Mouse (Mus musculus): ENCODE measurements around the gene Scap. TPM values are rescaled to one million over a fixed set of nuclear protein-coding genes. Genes with fewer than 3 reads are reported as not detected.

The Scap gene
- total and polyA plus RNA-seq, 3 experiments: 24.7 to 48.9 (median 40.4) TPM

- TF ChIP-seq MYC (IDR thresholded peaks at IDR 0.05; ENCODE audit: low read depth, low read length): no peak
- no peak for TF ChIP-seq E2F4 (IDR thresholded peaks at IDR 0.05; ENCODE audit: insufficient replicate concordance, low read depth, low read length)
- no peak for TF ChIP-seq SIN3A (IDR thresholded peaks at IDR 0.05; ENCODE audit: low read length)
- TF ChIP-seq HCFC1 (IDR thresholded peaks at IDR 0.05; ENCODE audit: low read depth, low read length): no peak
- TF ChIP-seq MAZ (IDR thresholded peaks at IDR 0.05; ENCODE audit: low read depth, low read length): no peak
- TF ChIP-seq KAT2A (IDR thresholded peaks at IDR 0.05; ENCODE audit: insufficient replicate concordance, low read length): no peak
- TF ChIP-seq ZKSCAN1 (IDR thresholded peaks at IDR 0.05; ENCODE audit: borderline replicate concordance, low read depth, low read length): no peak
- TF ChIP-seq ZC3H11A (IDR thresholded peaks at IDR 0.05; ENCODE audit: low read depth, low read length): no peak
- TF ChIP-seq TBP (conservative IDR thresholded peaks at IDR 0.05; ENCODE audit: low read depth, low read length): no peak
- TF ChIP-seq SMC3 (IDR thresholded peaks at IDR 0.05; ENCODE audit: low read depth, low read length): no peak
- TF ChIP-seq JUND (conservative IDR thresholded peaks at IDR 0.05; ENCODE audit: low read depth, low read length): no peak
- no peak for TF ChIP-seq EP300 (IDR thresholded peaks at IDR 0.05; ENCODE audit: low read length)
- TF ChIP-seq MEF2A (IDR thresholded peaks at IDR 0.05; ENCODE audit: borderline replicate concordance, low read depth, low read length): no peak
- TF ChIP-seq PAX5 (IDR thresholded peaks at IDR 0.05; ENCODE audit: low read length): no peak
- no peak for TF ChIP-seq USF1 (IDR thresholded peaks at IDR 0.05; ENCODE audit: low read depth, low read length)
- TF ChIP-seq ELF1 (IDR thresholded peaks at IDR 0.05; ENCODE audit: low read depth, low read length): no peak
- no peak for TF ChIP-seq UBTF (IDR thresholded peaks at IDR 0.05; ENCODE audit: low read depth, low read length)
- TF ChIP-seq ZMIZ1 (IDR thresholded peaks at IDR 0.05; ENCODE audit: low read depth, low read length): no peak
- TF ChIP-seq NRF1 (IDR thresholded peaks at IDR 0.05; ENCODE audit: low read depth, low read length): no peak
- TF ChIP-seq POLR2A (IDR thresholded peaks at IDR 0.05; ENCODE audit: low read depth, low read length): no peak
- Histone ChIP-seq H3K4me1 (ENCODE audit: control insufficient read depth in 1 of 2, insufficient read depth in 2 of 2) (peaks cover 0 to 11% of the 10 kb centered on the region in 2 experiments; a peak in 2 of 4 replicates), H3K79me2 (replicated peaks; ENCODE audit: control insufficient read depth, extremely low read depth, insufficient read depth, poor library complexity, severe bottlenecking) (no peaks in the 10 kb centered on the region), H3K4me3 (replicated peaks in 1 of 3; ENCODE audit: low read depth in 2 of 3, low read length in 2 of 3, poor library complexity in 1 of 3) (no peak overlapping the region), H3K9ac (ENCODE audit: insufficient read depth, low read depth) (no peak overlapping the region), H3K36me3 (replicated peaks in 1 of 2; ENCODE audit: control insufficient read depth in 1 of 2, insufficient read depth in 1 of 2, low read length in 1 of 2) (peaks cover 75 to 96% of the 10 kb centered on the region in 2 experiments), H3K27ac (ENCODE audit: insufficient read depth, low read depth) (no peak overlapping the region), H3K9me3 (replicated peaks; ENCODE audit: low read length) (no peaks in the 10 kb centered on the region), H3K27me3 (replicated peaks) (no peaks in the 10 kb centered on the region), H3K4me2 (ENCODE audit: insufficient read depth, low read depth, poor library complexity, severe bottlenecking) (no peak overlapping the region)
- in situ Hi-C loops (cut with MboI; ENCODE audit: low pct_ligation_motif_present, low pct_unique_long_range_greater_than_20kb, low sequenced_read_pairs) (no loop called here), dilution Hi-C loops (cut with MboI; ENCODE audit: extremely low pct_ligation_motif_present, extremely low pct_unique_long_range_greater_than_20kb, low sequenced_read_pairs) (no loop called here)
- no peak for DNase-seq (ENCODE audit: extremely low read depth)
These were observed 60.2 kb downstream of the Scap start for GRCm38 (mm10) chr9:110393295-110393694.

GRCm38 (mm10) chr9:110400650-110401049, 67.6 kb downstream of the Scap start:
- Histone ChIP-seq H3K36me3 (replicated peaks in 1 of 2; ENCODE audit: control insufficient read depth in 1 of 2, insufficient read depth in 1 of 2, low read length in 1 of 2) (peaks cover 15 to 83% of the 10 kb centered on the region in 2 experiments), H3K4me1 (ENCODE audit: control insufficient read depth in 1 of 2, insufficient read depth in 2 of 2) (peaks cover 0 to 44% of the 10 kb centered on the region in 2 experiments; a peak in 2 of 4 replicates), H3K9ac (ENCODE audit: insufficient read depth, low read depth) (no peak overlapping the region), H3K9me3 (replicated peaks; ENCODE audit: low read length) (no peaks in the 10 kb centered on the region), H3K4me3 (replicated peaks in 1 of 3; ENCODE audit: low read depth in 2 of 3, low read length in 2 of 3, poor library complexity in 1 of 3) (no peak overlapping the region), H3K4me2 (ENCODE audit: insufficient read depth, low read depth, poor library complexity, severe bottlenecking) (no peak overlapping the region), H3K79me2 (replicated peaks; ENCODE audit: control insufficient read depth, extremely low read depth, insufficient read depth, poor library complexity, severe bottlenecking) (peaks cover 16% of the 10 kb centered on the region), H3K27me3 (replicated peaks) (no peaks in the 10 kb centered on the region), H3K27ac (ENCODE audit: insufficient read depth, low read depth) (no peak overlapping the region)
- in situ Hi-C loops (cut with MboI; ENCODE audit: low pct_ligation_motif_present, low pct_unique_long_range_greater_than_20kb, low sequenced_read_pairs) (no loop called here), dilution Hi-C loops (cut with MboI; ENCODE audit: extremely low pct_ligation_motif_present, extremely low pct_unique_long_range_greater_than_20kb, low sequenced_read_pairs) (no loop called here)
- TF ChIP-seq POLR2AphosphoS2 (IDR thresholded peaks at IDR 0.05; ENCODE audit: low read depth, low read length) (no peak), MAZ (IDR thresholded peaks at IDR 0.05; ENCODE audit: low read depth, low read length) (no peak), EP300 (IDR thresholded peaks at IDR 0.05; ENCODE audit: low read length) (no peak), KAT2A (IDR thresholded peaks at IDR 0.05; ENCODE audit: insufficient replicate concordance, low read length) (no peak), RCOR1 (conservative IDR thresholded peaks at IDR 0.05; ENCODE audit: low read depth, low read length) (no peak), NELFE (IDR thresholded peaks at IDR 0.05; ENCODE audit: low read depth, low read length) (no peak)
- DNase-seq (ENCODE audit: extremely low read depth): no peak
